Mouse (Mus musculus): ENCODE results near the gene Ncam1. TPM values are rescaled to one million over a fixed set of nuclear protein-coding genes. Genes with fewer than 3 reads are reported as not detected.

The Ncam1 gene
- total and polyA plus RNA-seq, 3 experiments = 0.08 TPM; not detected in 2

- Histone ChIP-seq H3K9ac (ENCODE audit: insufficient read depth, low read depth) (no peak overlapping the region), H3K27ac (ENCODE audit: insufficient read depth, low read depth) (no peak overlapping the region), H3K4me3 (replicated peaks in 1 of 3; ENCODE audit: low read depth in 2 of 3, low read length in 2 of 3, poor library complexity in 1 of 3) (no peak overlapping the region), H3K79me2 (replicated peaks; ENCODE audit: control insufficient read depth, extremely low read depth, insufficient read depth, poor library complexity, severe bottlenecking) (no peaks in the 10 kb centered on the region), H3K9me3 (replicated peaks; ENCODE audit: low read length) (no peaks in the 10 kb centered on the region), H3K27me3 (replicated peaks) (no peaks in the 10 kb centered on the region), H3K4me2 (ENCODE audit: insufficient read depth, low read depth, poor library complexity, severe bottlenecking) (no peak overlapping the region), H3K36me3 (replicated peaks in 1 of 2; ENCODE audit: control insufficient read depth in 1 of 2, insufficient read depth in 1 of 2, low read length in 1 of 2) (no peaks in the 10 kb centered on the region), H3K4me1 (ENCODE audit: control insufficient read depth in 1 of 2, insufficient read depth in 2 of 2) (peaks cover 5 to 8% of the 10 kb centered on the region in 2 experiments)
- in situ Hi-C loops (cut with MboI; ENCODE audit: low pct_ligation_motif_present, low pct_unique_long_range_greater_than_20kb, low sequenced_read_pairs) (no loop called here), dilution Hi-C loops (cut with MboI; ENCODE audit: extremely low pct_ligation_motif_present, extremely low pct_unique_long_range_greater_than_20kb, low sequenced_read_pairs) (no loop called here)
- no peak for DNase-seq (ENCODE audit: extremely low read depth)
- TF ChIP-seq JUND (conservative IDR thresholded peaks at IDR 0.05; ENCODE audit: low read depth, low read length) = no peak
- no peak for TF ChIP-seq USF2 (conservative IDR thresholded peaks at IDR 0.05; ENCODE audit: low read depth, low read length)
- TF ChIP-seq MXI1 (IDR thresholded peaks at IDR 0.05; ENCODE audit: low read depth, low read length) = no peak
- no peak for TF ChIP-seq MYC (IDR thresholded peaks at IDR 0.05; ENCODE audit: low read depth, low read length)
- TF ChIP-seq MEF2A (IDR thresholded peaks at IDR 0.05; ENCODE audit: borderline replicate concordance, low read depth, low read length) = no peak
- no peak for TF ChIP-seq UBTF (IDR thresholded peaks at IDR 0.05; ENCODE audit: low read depth, low read length)
- TF ChIP-seq HCFC1 (IDR thresholded peaks at IDR 0.05; ENCODE audit: low read depth, low read length) = no peak
- no peak for TF ChIP-seq SMC3 (IDR thresholded peaks at IDR 0.05; ENCODE audit: low read depth, low read length)
- no peak for TF ChIP-seq ELF1 (IDR thresholded peaks at IDR 0.05; ENCODE audit: low read depth, low read length)
- no peak for TF ChIP-seq ZKSCAN1 (IDR thresholded peaks at IDR 0.05; ENCODE audit: borderline replicate concordance, low read depth, low read length)
- no peak for TF ChIP-seq TCF12 (IDR thresholded peaks at IDR 0.05; ENCODE audit: low read depth, low read length)
Observed at GRCm38 (mm10) chr9:49640764-49641163, 158.0 kb downstream of the Ncam1 start.

DNA sequence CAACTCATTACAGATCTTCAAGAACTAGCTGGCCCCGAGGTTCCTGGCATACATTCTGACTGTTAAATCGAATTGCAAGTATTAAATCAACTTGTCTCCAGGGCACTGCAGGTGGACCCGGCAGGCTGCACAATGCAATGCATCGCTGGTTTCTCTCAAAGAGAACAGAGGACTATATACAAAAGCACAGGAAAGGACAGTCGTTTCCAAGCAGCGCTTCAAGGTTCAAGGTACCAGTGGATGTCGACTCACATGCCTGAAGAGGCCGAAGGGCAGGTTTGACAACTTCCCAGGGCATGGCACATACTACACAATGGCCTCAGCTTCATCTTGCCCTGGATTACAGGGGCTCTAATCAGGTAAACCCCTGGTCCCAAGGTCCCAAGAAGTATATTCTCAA is 158.6 kb downstream of the Ncam1 start:
- H3K4me1 ChIP-seq (ENCODE audit: control insufficient read depth in 1 of 2, insufficient read depth in 2 of 2) = peaks cover 5 to 8% of the 10 kb centered on the region in 2 experiments
- no peak overlapping the region for H3K4me2 ChIP-seq (ENCODE audit: insufficient read depth, low read depth, poor library complexity, severe bottlenecking)
- DNase-seq (ENCODE audit: extremely low read depth) = no peak
- TF ChIP-seq TBP (conservative IDR thresholded peaks at IDR 0.05; ENCODE audit: low read depth, low read length) = no peak
- no peak for TF ChIP-seq EP300 (IDR thresholded peaks at IDR 0.05; ENCODE audit: low read length)
- no peak for TF ChIP-seq MEF2A (IDR thresholded peaks at IDR 0.05; ENCODE audit: borderline replicate concordance, low read depth, low read length)
- TF ChIP-seq MAFK (IDR thresholded peaks at IDR 0.05; ENCODE audit: insufficient replicate concordance, low read length) = no peak
- no peak for TF ChIP-seq HCFC1 (IDR thresholded peaks at IDR 0.05; ENCODE audit: low read depth, low read length)
- TF ChIP-seq MYC (IDR thresholded peaks at IDR 0.05; ENCODE audit: low read depth, low read length) = no peak
- TF ChIP-seq KAT2A (IDR thresholded peaks at IDR 0.05; ENCODE audit: insufficient replicate concordance, low read length) = no peak
- TF ChIP-seq USF2 (conservative IDR thresholded peaks at IDR 0.05; ENCODE audit: low read depth, low read length) = no peak
- TF ChIP-seq ZC3H11A (IDR thresholded peaks at IDR 0.05; ENCODE audit: low read depth, low read length) = no peak
- H3K36me3 ChIP-seq (replicated peaks in 1 of 2; ENCODE audit: control insufficient read depth in 1 of 2, insufficient read depth in 1 of 2, low read length in 1 of 2) = no peaks in the 10 kb centered on the region
- no peak overlapping the region for H3K9ac ChIP-seq (ENCODE audit: insufficient read depth, low read depth)
- no peaks in the 10 kb centered on the region for H3K79me2 ChIP-seq (replicated peaks; ENCODE audit: control insufficient read depth, extremely low read depth, insufficient read depth, poor library complexity, severe bottlenecking)
- in situ Hi-C loops (cut with MboI; ENCODE audit: low pct_ligation_motif_present, low pct_unique_long_range_greater_than_20kb, low sequenced_read_pairs) (no loop called here), dilution Hi-C loops (cut with MboI; ENCODE audit: extremely low pct_ligation_motif_present, extremely low pct_unique_long_range_greater_than_20kb, low sequenced_read_pairs) (no loop called here)
- H3K9me3 ChIP-seq (replicated peaks; ENCODE audit: low read length) = no peaks in the 10 kb centered on the region
- H3K27ac ChIP-seq (ENCODE audit: insufficient read depth, low read depth) = no peak overlapping the region
- H3K27me3 ChIP-seq (replicated peaks) = no peaks in the 10 kb centered on the region
- no peak overlapping the region for H3K4me3 ChIP-seq (replicated peaks in 1 of 3; ENCODE audit: low read depth in 2 of 3, low read length in 2 of 3, poor library complexity in 1 of 3)
